Mouse (Mus musculus): Measurements from ENCODE around the gene Abcc4.

GRCm38 (mm10) chr14:118699508-118699907 lies 6.5 kb downstream of the Abcc4 start:
- TF ChIP-seq CTCF (conservative IDR thresholded peaks at IDR 0.05; ENCODE audit: low read length) (no peak), POU5F1 (IDR thresholded peaks at IDR 0.05; ENCODE audit: borderline replicate concordance, low read length) (no peak), NANOG (IDR thresholded peaks at IDR 0.05; ENCODE audit: borderline replicate concordance, low read length) (no peak)

All from E14TG2a.4 (cell line).